Mouse (Mus musculus): Measurements from ENCODE around the gene Rab36. TPM values are rescaled to one million over a fixed set of nuclear protein-coding genes. Genes with fewer than 3 reads are reported as not detected.

Rab36 gene
- polyA plus RNA-seq, 1 experiment = not detected

- H3K27ac ChIP-seq (ENCODE audit: insufficient read depth, low read depth, low read length) = no peak overlapping the region
- no peaks in the 10 kb centered on the region; the same call in 1 of the 2 replicates for H3K4me1 ChIP-seq (ENCODE audit: control insufficient read depth, insufficient read depth, low read length)
- H3K4me3 ChIP-seq (ENCODE audit: insufficient read depth, low read depth, low read length) = no peak overlapping the region
- TF ChIP-seq CTCF (IDR thresholded peaks at IDR 0.05; ENCODE audit: insufficient read depth, low read depth, low read length) = no peak
- TF ChIP-seq POLR2A (IDR thresholded peaks at IDR 0.05; ENCODE audit: insufficient read depth, low read depth, low read length) = no peak
- WGBS = 85% methylated on average over 4 of the region's 4 CpGs
Measured at GRCm38 (mm10) chr10:75053655-75054054, 16.8 kb downstream of the Rab36 start.

DNA sequence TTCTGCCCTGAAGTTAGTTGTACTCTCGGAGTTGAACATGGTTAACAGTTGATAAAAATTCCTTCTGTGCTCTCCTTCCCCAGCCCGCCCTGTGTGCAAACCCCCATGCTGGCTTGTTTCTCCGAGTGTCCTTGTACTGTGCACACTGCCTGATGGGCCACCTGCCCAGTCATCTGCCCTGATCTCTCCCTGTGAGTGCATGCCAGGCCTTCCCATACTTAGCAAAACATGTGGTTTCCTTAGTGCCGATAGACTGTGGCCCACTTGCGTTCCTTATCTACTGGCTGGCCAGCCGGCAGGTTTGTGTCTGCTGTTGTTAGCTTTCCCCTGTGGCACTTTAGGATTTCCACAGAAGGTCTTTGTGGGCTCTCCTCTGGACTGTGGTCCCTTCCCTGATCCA is 17.3 kb downstream of the Rab36 start:
- no peak overlapping the region for H3K4me3 ChIP-seq (ENCODE audit: insufficient read depth, low read depth, low read length)
- H3K27ac ChIP-seq (ENCODE audit: insufficient read depth, low read depth, low read length) = no peak overlapping the region
- H3K4me1 ChIP-seq (ENCODE audit: control insufficient read depth, insufficient read depth, low read length) = no peaks in the 10 kb centered on the region; the same call in 1 of the 2 replicates
- WGBS = 60% methylated on average over 6 of the region's 6 CpGs
- TF ChIP-seq POLR2A (IDR thresholded peaks at IDR 0.05; ENCODE audit: insufficient read depth, low read depth, low read length) (no peak), CTCF (IDR thresholded peaks at IDR 0.05; ENCODE audit: insufficient read depth, low read depth, low read length) (no peak)

GRCm38 (mm10) chr10:75055672-75056071 is 18.8 kb downstream of the Rab36 start:
- WGBS = 92% methylated on average over 5 of the region's 5 CpGs
- TF ChIP-seq POLR2A (IDR thresholded peaks at IDR 0.05; ENCODE audit: insufficient read depth, low read depth, low read length) (no peak), CTCF (IDR thresholded peaks at IDR 0.05; ENCODE audit: insufficient read depth, low read depth, low read length) (no peak)
- peaks cover 6% of the 10 kb centered on the region for H3K4me1 ChIP-seq (ENCODE audit: control insufficient read depth, insufficient read depth, low read length)
- H3K4me3 ChIP-seq (ENCODE audit: insufficient read depth, low read depth, low read length) = no peak overlapping the region
- no peak overlapping the region for H3K27ac ChIP-seq (ENCODE audit: insufficient read depth, low read depth, low read length)

- TF ChIP-seq POLR2A (IDR thresholded peaks at IDR 0.05; ENCODE audit: insufficient read depth, low read depth, low read length) (no peak), CTCF (IDR thresholded peaks at IDR 0.05; ENCODE audit: insufficient read depth, low read depth, low read length) (no peak)
- Histone ChIP-seq H3K4me1 (ENCODE audit: control insufficient read depth, insufficient read depth, low read length) (peaks cover 7% of the 10 kb centered on the region), H3K4me3 (ENCODE audit: insufficient read depth, low read depth, low read length) (no peak overlapping the region), H3K27ac (ENCODE audit: insufficient read depth, low read depth, low read length) (no peak overlapping the region)
- WGBS = 13% methylated on average over 4 of the region's 4 CpGs
Measured at GRCm38 (mm10) chr10:75056255-75056654, 19.4 kb downstream of the Rab36 start.

- no peak overlapping the region for H3K27ac ChIP-seq (ENCODE audit: insufficient read depth, low read depth, low read length)
- TF ChIP-seq POLR2A (IDR thresholded peaks at IDR 0.05; ENCODE audit: insufficient read depth, low read depth, low read length) (no peak), CTCF (IDR thresholded peaks at IDR 0.05; ENCODE audit: insufficient read depth, low read depth, low read length) (no peak)
- peaks cover 24% of the 10 kb centered on the region for H3K4me1 ChIP-seq (ENCODE audit: control insufficient read depth, insufficient read depth, low read length)
- no peak overlapping the region for H3K4me3 ChIP-seq (ENCODE audit: insufficient read depth, low read depth, low read length)
- WGBS = 86% methylated on average over 8 of the region's 8 CpGs
Measured at GRCm38 (mm10) chr10:75058336-75058735, 21.5 kb downstream of the Rab36 start.

DNA sequence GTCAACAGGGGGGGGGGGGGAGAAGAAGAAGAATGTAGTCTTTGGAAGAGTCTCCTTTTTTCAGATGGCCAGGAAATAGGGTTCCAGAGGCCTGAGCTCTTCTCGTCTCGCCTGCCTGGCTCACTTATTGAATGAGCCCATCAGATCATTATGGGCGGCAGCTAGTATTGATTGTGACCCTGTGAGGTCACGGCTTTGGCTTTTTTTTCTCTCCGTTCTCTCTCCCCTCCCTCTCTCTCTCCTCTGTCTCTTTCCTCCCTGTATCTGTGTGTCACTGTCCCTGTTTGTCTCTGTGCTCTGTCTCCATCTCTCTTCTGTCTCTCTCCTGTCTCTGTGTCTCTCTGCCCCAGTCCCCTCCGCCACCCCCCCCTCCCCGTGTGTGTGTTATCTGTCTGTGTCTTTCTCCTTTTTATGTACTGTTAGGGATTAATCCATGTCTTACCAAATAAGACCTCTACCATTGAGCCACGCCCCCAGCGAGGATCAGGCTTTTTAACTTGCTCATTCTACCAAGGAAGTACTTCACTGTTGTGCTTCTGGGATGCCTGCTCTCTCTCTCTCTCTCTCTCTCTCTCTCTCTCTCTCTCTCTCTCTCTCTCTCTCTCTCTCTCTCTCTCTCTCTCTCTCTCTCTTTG is 22.0 kb downstream of the Rab36 start:
- TF ChIP-seq CTCF (IDR thresholded peaks at IDR 0.05; ENCODE audit: insufficient read depth, low read depth, low read length) (no peak), POLR2A (IDR thresholded peaks at IDR 0.05; ENCODE audit: insufficient read depth, low read depth, low read length) (no peak)
- Histone ChIP-seq H3K27ac (ENCODE audit: insufficient read depth, low read depth, low read length) (no peak overlapping the region), H3K4me3 (ENCODE audit: insufficient read depth, low read depth, low read length) (no peak overlapping the region), H3K4me1 (ENCODE audit: control insufficient read depth, insufficient read depth, low read length) (peaks cover 29% of the 10 kb centered on the region)
- WGBS = 38% methylated on average over 9 of the region's 9 CpGs

- H3K27ac ChIP-seq (ENCODE audit: insufficient read depth, low read depth, low read length) = no peak overlapping the region
- peaks cover 29% of the 10 kb centered on the region for H3K4me1 ChIP-seq (ENCODE audit: control insufficient read depth, insufficient read depth, low read length)
- under 1% methylated on average over 11 of the region's 11 CpGs for WGBS
- TF ChIP-seq POLR2A (IDR thresholded peaks at IDR 0.05; ENCODE audit: insufficient read depth, low read depth, low read length) (no peak), CTCF (IDR thresholded peaks at IDR 0.05; ENCODE audit: insufficient read depth, low read depth, low read length) (peak; percentile 82)
- H3K4me3 ChIP-seq (ENCODE audit: insufficient read depth, low read depth, low read length) = no peak overlapping the region
Measured at GRCm38 (mm10) chr10:75059396-75059795, 22.5 kb downstream of the Rab36 start.

DNA sequence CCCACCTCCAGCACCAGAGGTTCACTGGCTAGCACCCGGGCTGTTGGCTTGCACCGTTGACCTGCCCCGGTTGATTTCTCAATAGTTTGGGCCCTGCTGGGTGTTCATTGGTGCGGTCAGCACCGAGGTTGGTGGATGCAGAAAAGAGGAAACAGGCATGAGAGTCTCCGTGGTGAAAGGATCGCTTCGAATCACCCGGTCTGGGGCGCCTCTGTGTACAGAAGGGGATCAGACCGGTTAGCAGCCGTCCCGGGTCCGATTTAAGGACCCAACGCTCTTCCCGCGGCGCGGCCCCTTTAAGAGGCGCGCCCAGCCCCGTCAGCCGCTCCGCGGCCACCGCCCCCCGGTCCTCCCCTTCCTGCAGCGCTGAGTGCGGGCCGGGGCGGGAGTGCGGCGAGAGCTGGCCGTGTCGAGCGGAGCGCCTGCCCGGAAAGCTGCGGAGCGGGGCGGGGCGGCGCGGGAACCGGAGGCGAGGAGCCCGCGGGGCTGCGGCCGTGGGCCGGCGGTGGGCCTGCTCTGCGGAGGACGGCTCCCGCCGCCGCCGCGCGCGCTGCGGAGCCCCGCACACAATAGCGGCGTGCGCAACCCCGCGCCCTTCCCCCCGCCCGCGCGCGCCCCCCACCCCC is 23.5 kb downstream of the Rab36 start, which contains the start of gene Bcr:
Gene Bcr (plus strand): TSS at position 376 of the 626 bp plus-strand sequence.
- Histone ChIP-seq H3K4me1 (ENCODE audit: control insufficient read depth, insufficient read depth, low read length) (peaks cover 33% of the 10 kb centered on the region), H3K4me3 (ENCODE audit: insufficient read depth, low read depth, low read length) (peak within 1 kb of the TSS; percentile 75), H3K27ac (ENCODE audit: insufficient read depth, low read depth, low read length) (peak within 1 kb of the TSS; percentile 23)
- under 1% methylated on average over 63 of the region's 73 CpGs for WGBS
- peak; percentile 72 for TF ChIP-seq POLR2A (IDR thresholded peaks at IDR 0.05; ENCODE audit: insufficient read depth, low read depth, low read length)
- TF ChIP-seq CTCF (IDR thresholded peaks at IDR 0.05; ENCODE audit: insufficient read depth, low read depth, low read length) = no peak

GRCm38 (mm10) chr10:75060843-75061235 is 24.0 kb downstream of the Rab36 start:
- peak overlapping the region; percentile 75 for H3K4me3 ChIP-seq (ENCODE audit: insufficient read depth, low read depth, low read length)
- TF ChIP-seq CTCF (IDR thresholded peaks at IDR 0.05; ENCODE audit: insufficient read depth, low read depth, low read length) (no peak), POLR2A (IDR thresholded peaks at IDR 0.05; ENCODE audit: insufficient read depth, low read depth, low read length) (no peak)
- peaks cover 38% of the 10 kb centered on the region for H3K4me1 ChIP-seq (ENCODE audit: control insufficient read depth, insufficient read depth, low read length)
- under 1% methylated on average over 44 of the region's 48 CpGs for WGBS
- H3K27ac ChIP-seq (ENCODE audit: insufficient read depth, low read depth, low read length) = peak overlapping the region; percentile 23; the same call in 1 of the 2 replicates
